Mouse (Mus musculus) liver, embryonic 12.5 days (tissue): Measurements from ENCODE around the gene Hnrnpab. TPM values are rescaled to one million over a fixed set of nuclear protein-coding genes. Genes with fewer than 3 reads are reported as not detected.
A peak's percentile ranks its signal among the peaks of the same experiment; 100 is the strongest.

Experiments used
- ATAC-seq: fragments of 200-750 bp; cut with Nextera tagmentation; 2 replicates; pipeline ENCODE4 v1.8.0; 2017; ENCODE audit warnings: moderate number of reproducible peaks, mild to moderate bottlenecking, moderate library complexity
- H3K27ac ChIP-seq: fragments of 300-500 bp; sonication (generic); 2 replicates; pipeline ENCODE4 v1.5.1; 2016; ENCODE audit warnings: mild to moderate bottlenecking
- H3K27me3 ChIP-seq: fragments of 300-500 bp; sonication (generic); replicated peaks from 2 replicates; pipeline ENCODE4 v1.6.1; 2016; ENCODE audit warnings: mild to moderate bottlenecking, moderate library complexity
- H3K36me3 ChIP-seq: fragments of 300-500 bp; sonication (generic); 2 replicates; pipeline ENCODE4 v1.6.1; 2016; ENCODE audit warnings: mild to moderate bottlenecking, moderate library complexity
- H3K4me1 ChIP-seq: fragments of 300-500 bp; sonication (generic); 2 replicates; pipeline ENCODE4 v1.6.1; 2016
- H3K4me2 ChIP-seq: fragments of 300-500 bp; sonication (generic); 2 replicates; pipeline ENCODE4 v1.6.1; 2016; ENCODE audit warnings: mild to moderate bottlenecking, moderate library complexity
- H3K4me3 ChIP-seq: fragments of 300-500 bp; sonication (generic); 2 replicates; pipeline ENCODE4 v1.5.1; 2016; ENCODE audit warnings: mild to moderate bottlenecking, moderate library complexity
- H3K9ac ChIP-seq: fragments of 300-500 bp; sonication (generic); 2 replicates; pipeline ENCODE4 v1.6.1; 2016; ENCODE audit warnings: mild to moderate bottlenecking, moderate library complexity
- H3K9me3 ChIP-seq: fragments of 300-500 bp; sonication (generic); replicated peaks from 2 replicates; pipeline ENCODE4 v1.6.1; 2016; ENCODE audit warnings: mild to moderate bottlenecking, moderate library complexity
- WGBS: fragments of 180-500 bp; shearing (Covaris S2); methylation state at CpG from one replicate; pipeline ENCODE4 v1.1.7; 2016; ENCODE audit not compliant: insufficient replicate concordance; 5-methylcytosine and 5-hydroxymethylcytosine counted together
- polyA plus RNA-seq: library from polyadenylated mRNA; unstranded; fragments of >200 nt; fragmentation: Nextera tagmentation; extraction: Ambion mirVana; gene quantifications from 2 replicates; pipeline ENCODE4 v1.2.1, GENCODE M21; 2016

Gene Hnrnpab
- polyA plus RNA-seq, 1 experiment from 2014 or later: 503 TPM

DNA sequence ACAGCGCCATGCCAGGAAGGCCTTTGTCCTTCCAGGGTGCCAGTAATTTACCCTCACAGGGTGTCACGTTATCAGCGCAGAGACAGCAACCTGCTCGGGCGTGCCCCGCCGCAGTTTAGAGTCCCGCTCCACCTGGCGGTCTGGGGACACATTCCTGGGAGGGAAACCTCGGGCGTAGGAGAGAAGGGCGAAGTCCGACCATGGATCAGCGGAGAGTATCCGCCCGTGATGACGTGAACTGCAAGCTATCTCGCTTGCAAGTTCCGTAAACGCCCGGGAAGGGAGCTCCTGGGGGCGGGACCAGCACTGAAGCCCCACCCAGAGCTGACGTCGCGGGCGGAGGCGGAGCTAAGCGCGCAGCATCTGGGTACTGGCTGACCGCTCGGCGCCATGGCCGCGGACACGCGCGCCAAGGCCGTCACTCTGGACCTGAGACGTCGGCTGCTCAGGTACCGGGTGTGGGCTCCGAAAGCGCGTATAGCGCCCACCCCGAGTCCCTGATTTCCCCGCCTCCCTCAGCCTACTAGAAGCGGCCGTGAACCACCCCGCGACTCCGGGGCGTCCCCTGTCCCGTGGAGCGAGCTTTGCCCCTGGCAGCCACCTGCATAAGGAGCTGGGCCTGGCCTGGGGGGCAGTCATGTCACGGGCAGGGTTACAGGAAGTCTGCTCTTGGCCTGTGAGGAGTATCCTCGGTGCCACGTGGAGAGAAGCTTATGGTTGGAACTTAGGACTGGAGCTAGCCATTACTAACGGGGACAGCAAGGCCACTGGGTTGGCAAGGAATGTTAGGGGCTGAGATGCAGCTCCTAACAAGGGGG, 22.0 kb downstream of the Hnrnpab start, which contains the start of gene Phykpl:
Gene Phykpl (plus strand): TSS at position 327 of the 818 bp plus-strand sequence.
- Histone ChIP-seq H3K36me3 (peaks cover 40% of the 10 kb centered on the region), H3K4me3 (peak within 1 kb of the TSS; percentile 85), H3K9ac (peak within 1 kb of the TSS; percentile 95), H3K4me1 (peaks cover 50% of the 10 kb centered on the region), H3K4me2 (peak within 1 kb of the TSS; percentile 86), H3K27ac (peak within 1 kb of the TSS; percentile 85), H3K27me3 (no peaks in the 10 kb centered on the region), H3K9me3 (no peaks in the 10 kb centered on the region)
- WGBS: 2% methylated on average over 59 of the region's 59 CpGs
- peak; percentile 91 for ATAC-seq

DNA sequence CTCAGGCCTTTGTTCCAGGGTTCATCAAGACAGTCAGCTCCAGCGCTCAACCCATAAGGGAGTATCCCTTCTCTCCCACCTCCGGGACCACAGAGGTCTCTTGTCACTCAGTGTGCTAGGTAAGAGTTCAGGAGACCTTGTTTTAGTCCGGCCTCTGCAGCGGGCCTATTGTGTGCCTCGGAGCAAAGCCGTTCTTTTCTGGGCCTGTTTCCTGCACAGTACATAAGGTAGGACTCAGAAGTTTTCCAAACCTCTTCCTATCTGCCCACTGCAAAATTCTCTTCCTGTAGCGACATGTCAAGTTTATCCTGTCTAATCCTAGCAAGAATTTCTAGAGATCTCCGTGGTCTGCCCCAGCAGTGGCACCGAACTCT, 22.6 kb downstream of the Hnrnpab start:
- Histone ChIP-seq H3K9ac (peak overlapping the region; percentile 95), H3K4me1 (peaks cover 50% of the 10 kb centered on the region), H3K9me3 (no peaks in the 10 kb centered on the region), H3K27me3 (no peaks in the 10 kb centered on the region), H3K36me3 (peaks cover 34% of the 10 kb centered on the region), H3K4me2 (peak overlapping the region; percentile 86), H3K4me3 (peak overlapping the region; percentile 85), H3K27ac (peak overlapping the region; percentile 85)
- WGBS: 24% methylated on average over 9 of the region's 9 CpGs
- ATAC-seq: peak; percentile 29

DNA sequence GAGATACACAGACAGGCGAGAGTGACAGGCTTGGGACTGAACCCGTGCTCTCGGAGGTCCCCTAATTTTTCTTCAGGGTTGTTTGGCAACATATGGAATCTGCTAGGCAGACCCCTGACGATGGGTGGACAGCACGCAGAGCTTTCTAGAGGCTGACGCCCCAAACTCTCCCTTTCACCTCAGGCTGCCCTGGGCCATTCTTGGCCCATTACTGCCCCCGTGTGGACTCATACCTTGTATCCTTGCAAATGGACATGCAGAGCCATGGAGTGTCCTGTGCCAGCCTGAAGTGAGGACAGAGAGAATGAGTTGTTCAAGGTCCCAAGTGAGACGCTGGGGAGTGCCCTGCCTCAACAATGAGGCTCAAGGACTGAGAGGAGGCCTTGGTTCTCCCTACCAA, 23.9 kb downstream of the Hnrnpab start:
- peaks cover 21% of the 10 kb centered on the region for H3K36me3 ChIP-seq
- WGBS: 21% methylated on average over 8 of the region's 8 CpGs
- H3K27ac ChIP-seq: no peak overlapping the region
- ATAC-seq: no peak
- no peak overlapping the region for H3K9ac ChIP-seq
- H3K9me3 ChIP-seq: no peaks in the 10 kb centered on the region
- H3K27me3 ChIP-seq: no peaks in the 10 kb centered on the region
- no peak overlapping the region for H3K4me2 ChIP-seq
- H3K4me1 ChIP-seq: peaks cover 50% of the 10 kb centered on the region
- H3K4me3 ChIP-seq: no peak overlapping the region

DNA sequence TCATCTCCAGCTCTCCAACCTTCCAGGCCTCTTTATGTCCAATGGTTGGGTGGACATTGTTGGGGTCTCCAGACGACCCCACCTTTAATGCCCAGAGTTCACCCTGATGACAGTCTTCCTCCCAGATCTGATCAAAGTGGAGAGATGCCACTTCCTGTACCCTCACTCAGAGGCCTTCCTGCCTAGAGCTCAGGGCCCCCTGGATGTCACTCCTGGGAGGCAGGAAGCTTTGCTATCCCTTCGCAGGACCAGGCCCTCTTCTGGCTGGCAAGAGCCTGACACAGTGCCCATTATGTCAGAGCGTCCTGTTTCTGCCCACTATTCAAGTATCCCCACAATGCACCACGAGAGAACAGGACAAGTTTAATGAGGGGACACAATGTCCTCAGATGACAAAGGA, 27.6 kb downstream of the Hnrnpab start:
- no peak overlapping the region for H3K4me2 ChIP-seq
- ATAC-seq: no peak
- no peaks in the 10 kb centered on the region for H3K9me3 ChIP-seq
- 41% methylated on average over 4 of the region's 4 CpGs for WGBS
- no peak overlapping the region for H3K27ac ChIP-seq
- no peak overlapping the region for H3K4me3 ChIP-seq
- H3K36me3 ChIP-seq: no peaks in the 10 kb centered on the region
- peaks cover 18% of the 10 kb centered on the region for H3K4me1 ChIP-seq
- H3K27me3 ChIP-seq: no peaks in the 10 kb centered on the region
- no peak overlapping the region for H3K9ac ChIP-seq

DNA sequence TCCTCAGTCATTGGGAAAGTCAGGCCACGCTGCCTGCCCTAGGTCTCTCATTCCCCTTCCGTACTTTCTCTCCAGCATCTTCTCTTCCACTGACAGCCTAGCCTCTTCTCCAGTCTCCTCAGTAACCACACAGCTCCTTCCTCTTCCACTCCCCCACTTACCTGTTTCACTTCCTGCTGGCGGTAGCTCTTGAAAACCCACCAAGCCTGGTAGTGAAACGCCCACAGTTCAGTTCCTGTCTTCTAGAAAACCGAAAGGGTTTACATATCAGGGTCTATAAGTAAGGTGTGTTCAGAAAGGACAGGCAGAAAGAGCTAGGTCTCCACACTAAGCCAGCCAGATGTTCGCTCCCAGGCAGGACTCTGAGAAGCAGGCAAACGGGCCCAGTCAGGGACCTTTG, 29.1 kb downstream of the Hnrnpab start:
- Histone ChIP-seq H3K4me3 (no peak overlapping the region), H3K4me1 (peaks cover 4% of the 10 kb centered on the region; the same call in 1 of the 2 replicates), H3K27me3 (no peaks in the 10 kb centered on the region), H3K9ac (no peak overlapping the region), H3K36me3 (no peaks in the 10 kb centered on the region), H3K9me3 (no peaks in the 10 kb centered on the region), H3K4me2 (no peak overlapping the region), H3K27ac (no peak overlapping the region)
- ATAC-seq: no peak
- WGBS: 46% methylated on average over 7 of the region's 7 CpGs

DNA sequence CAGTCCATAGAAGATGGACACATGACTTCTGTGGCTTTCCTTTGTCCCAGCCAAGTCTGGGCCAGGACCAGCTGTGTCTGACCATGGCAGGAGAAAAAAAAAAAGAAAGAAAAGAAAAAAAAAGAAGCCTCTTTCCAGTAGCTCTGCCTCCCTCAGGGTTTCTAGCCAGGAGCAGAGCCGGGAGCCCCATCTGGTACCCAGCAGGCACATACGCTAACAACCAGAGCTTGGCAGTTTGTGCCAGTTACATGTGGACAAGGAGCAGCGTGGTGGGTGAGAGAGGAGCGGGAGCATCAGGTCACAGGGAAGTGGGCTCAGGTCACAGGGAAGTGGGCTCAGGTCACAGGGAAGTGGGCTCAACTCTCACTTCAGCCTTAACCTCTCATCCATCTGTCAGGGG, 30.2 kb downstream of the Hnrnpab start:
- Histone ChIP-seq H3K4me3 (no peak overlapping the region), H3K27me3 (no peaks in the 10 kb centered on the region), H3K36me3 (no peaks in the 10 kb centered on the region), H3K9ac (no peak overlapping the region), H3K4me2 (no peak overlapping the region), H3K4me1 (no peaks in the 10 kb centered on the region), H3K9me3 (no peaks in the 10 kb centered on the region), H3K27ac (no peak overlapping the region)
- WGBS: 70% methylated on average over 4 of the region's 4 CpGs
- ATAC-seq: no peak

DNA sequence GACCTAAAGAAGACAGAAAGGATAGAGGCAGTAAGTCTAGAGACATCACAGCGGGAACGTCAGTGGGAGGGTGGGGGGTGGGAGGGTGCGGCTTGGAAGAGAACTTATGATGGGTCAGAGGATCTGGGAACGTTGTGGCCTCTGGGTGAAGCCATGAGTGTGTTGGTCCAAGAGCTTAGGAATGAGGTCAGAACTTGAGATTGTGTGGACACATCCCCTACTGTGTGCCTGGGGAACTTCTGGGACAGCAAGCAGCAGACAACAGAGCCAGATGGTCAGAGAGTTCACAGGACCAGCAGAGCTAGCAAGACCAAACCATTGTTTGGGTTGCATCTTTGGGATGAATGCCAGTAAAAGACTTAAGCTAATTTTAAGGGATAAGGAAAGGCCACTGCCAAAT, 37.8 kb downstream of the Hnrnpab start:
- H3K9me3 ChIP-seq: 0 out of 2 replicates have a peak, but pooled peaks cover 4% of the 10 kb centered on the region
- ATAC-seq: no peak
- WGBS: 67% methylated on average over 4 of the region's 4 CpGs

DNA sequence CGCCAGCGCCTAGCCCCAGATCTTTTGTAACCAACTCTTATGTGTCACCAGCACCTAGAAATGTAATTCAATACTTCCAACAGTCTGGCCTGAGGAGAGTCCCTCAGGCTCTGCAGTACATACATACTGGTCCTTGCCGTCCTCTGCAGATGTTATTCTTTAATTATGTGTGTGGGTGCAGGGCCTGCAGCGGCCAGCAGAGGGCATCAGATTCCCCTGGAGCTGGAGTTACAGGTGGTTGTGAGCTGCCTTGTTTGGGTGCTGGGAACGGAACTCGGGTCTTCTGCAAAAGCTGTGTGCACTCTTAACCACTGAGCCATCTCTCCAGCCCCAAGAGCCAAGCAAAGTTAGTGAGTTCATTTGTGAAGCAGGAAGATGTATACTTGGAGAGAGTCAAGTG, 40.7 kb downstream of the Hnrnpab start:
- no peak for ATAC-seq
- 77% methylated on average over 6 of the region's 6 CpGs for WGBS
- H3K4me3 ChIP-seq: no peak overlapping the region
- no peak overlapping the region for H3K27ac ChIP-seq
- no peak overlapping the region for H3K4me2 ChIP-seq
- 0 out of 2 replicates have a peak, but pooled peaks cover 4% of the 10 kb centered on the region for H3K9me3 ChIP-seq
- H3K4me1 ChIP-seq: no peaks in the 10 kb centered on the region
- no peak overlapping the region for H3K9ac ChIP-seq
- no peaks in the 10 kb centered on the region for H3K27me3 ChIP-seq
- H3K36me3 ChIP-seq: no peaks in the 10 kb centered on the region

More for the DNA sequence above, 37.8 kb downstream of the Hnrnpab start:
- H3K4me1 ChIP-seq: no peaks in the 10 kb centered on the region
- H3K4me2 ChIP-seq: no peak overlapping the region
- H3K4me3 ChIP-seq: no peak overlapping the region
- H3K36me3 ChIP-seq: no peaks in the 10 kb centered on the region
- H3K27me3 ChIP-seq: no peaks in the 10 kb centered on the region
- no peak overlapping the region for H3K9ac ChIP-seq
- H3K27ac ChIP-seq: no peak overlapping the region

DNA sequence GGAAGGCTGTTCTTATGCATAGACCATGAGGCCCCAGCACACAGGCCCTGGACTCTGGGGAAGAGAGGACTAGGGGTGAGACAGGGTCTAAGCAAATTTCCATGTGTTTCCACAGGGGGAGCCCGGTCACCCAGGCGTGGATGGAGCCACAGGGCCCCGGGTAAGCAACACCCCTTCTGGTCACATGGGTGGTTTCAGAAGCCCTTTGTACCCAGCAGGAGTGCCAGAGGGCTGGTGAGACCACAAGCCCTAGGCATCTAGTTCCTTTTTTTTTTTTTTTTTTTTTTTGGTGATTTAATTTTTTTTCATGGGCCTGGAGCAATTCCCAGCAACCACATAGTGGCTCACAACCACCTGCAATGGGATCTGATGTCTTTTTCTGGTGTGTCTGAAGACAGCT, 41.6 kb downstream of the Hnrnpab start:
- Histone ChIP-seq H3K4me1 (no peaks in the 10 kb centered on the region), H3K36me3 (no peaks in the 10 kb centered on the region), H3K27ac (no peak overlapping the region), H3K4me2 (no peak overlapping the region), H3K9me3 (0 out of 2 replicates have a peak, but pooled peaks cover 4% of the 10 kb centered on the region), H3K4me3 (no peak overlapping the region), H3K27me3 (no peaks in the 10 kb centered on the region), H3K9ac (no peak overlapping the region)
- no peak for ATAC-seq
- 33% methylated on average over 3 of the region's 3 CpGs for WGBS

DNA sequence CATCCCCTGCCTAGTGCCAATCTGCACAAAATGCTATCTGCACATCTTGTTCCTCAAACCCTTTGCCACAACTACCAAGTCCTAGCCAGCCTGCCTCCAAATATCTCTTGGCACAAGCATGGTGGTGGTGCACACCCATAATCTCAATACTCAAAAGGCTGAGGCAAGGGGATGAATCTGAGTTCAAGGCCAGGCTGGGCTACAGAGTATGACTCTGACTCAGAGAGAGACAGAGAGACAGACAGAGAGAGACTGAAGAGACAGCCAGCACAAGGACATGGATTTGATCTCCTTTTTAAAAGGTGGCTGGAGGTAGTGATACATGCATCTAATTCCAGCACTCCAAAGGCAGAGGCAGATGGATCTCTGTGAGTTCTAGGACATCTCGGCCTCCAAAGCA, 43.4 kb downstream of the Hnrnpab start:
- 62% methylated on average over 1 of the region's 1 CpGs for WGBS
- H3K27ac ChIP-seq: no peak overlapping the region
- ATAC-seq: no peak
- no peak overlapping the region for H3K4me3 ChIP-seq
- no peak overlapping the region for H3K4me2 ChIP-seq
- H3K9me3 ChIP-seq: 0 out of 2 replicates have a peak, but pooled peaks cover 4% of the 10 kb centered on the region
- H3K36me3 ChIP-seq: no peaks in the 10 kb centered on the region
- no peaks in the 10 kb centered on the region for H3K4me1 ChIP-seq
- H3K27me3 ChIP-seq: no peaks in the 10 kb centered on the region
- H3K9ac ChIP-seq: no peak overlapping the region

DNA sequence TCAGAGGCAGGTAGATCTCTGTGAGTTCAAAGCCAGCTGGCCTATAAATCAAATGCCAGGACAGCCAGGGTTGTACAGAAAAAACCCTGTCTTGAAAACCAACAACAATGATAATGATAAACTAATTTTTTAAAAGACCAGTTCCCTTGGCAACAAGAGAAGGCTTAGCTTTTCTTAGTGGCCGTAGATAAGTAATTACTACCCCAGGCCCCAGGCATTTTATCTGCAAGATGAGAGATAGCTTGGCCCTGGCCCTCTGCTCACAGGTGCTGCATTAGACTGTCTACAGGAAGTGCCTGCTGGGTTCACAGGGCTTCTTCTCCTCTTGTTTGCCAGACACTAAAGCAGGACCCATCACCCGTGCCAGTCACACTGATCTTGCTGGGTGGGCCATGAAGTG, 51.6 kb downstream of the Hnrnpab start:
- no peaks in the 10 kb centered on the region for H3K36me3 ChIP-seq
- 0 out of 2 replicates have a peak, but pooled peaks have one; percentile 15 for ATAC-seq
- 36% methylated on average over 2 of the region's 2 CpGs for WGBS
- H3K27me3 ChIP-seq: no peaks in the 10 kb centered on the region
- no peak overlapping the region for H3K4me2 ChIP-seq
- no peak overlapping the region for H3K4me3 ChIP-seq
- H3K4me1 ChIP-seq: peaks cover 9% of the 10 kb centered on the region; the same call in 1 of the 2 replicates
- H3K9ac ChIP-seq: no peak overlapping the region
- no peak overlapping the region for H3K27ac ChIP-seq
- H3K9me3 ChIP-seq: no peaks in the 10 kb centered on the region

DNA sequence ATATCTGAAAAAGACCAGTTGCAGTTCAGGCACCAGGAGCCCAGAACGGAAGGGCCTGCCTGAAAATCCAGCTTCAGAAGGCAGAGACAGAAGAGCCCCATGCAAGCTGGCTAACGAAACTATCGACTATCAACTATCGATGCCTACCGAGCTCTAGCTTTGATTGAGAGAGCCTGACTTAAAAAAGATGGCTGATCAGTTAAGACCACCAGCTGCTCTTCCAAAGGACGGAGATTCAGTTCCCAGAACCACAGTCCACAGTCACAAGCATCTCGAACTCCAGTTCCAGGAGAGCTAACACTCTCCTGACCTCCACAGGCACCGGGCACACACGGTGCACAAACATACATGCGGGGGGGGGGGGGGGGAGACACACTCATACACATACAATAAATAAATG, 52.1 kb downstream of the Hnrnpab start:
- no peaks in the 10 kb centered on the region for H3K27me3 ChIP-seq
- H3K36me3 ChIP-seq: no peaks in the 10 kb centered on the region
- no peak overlapping the region for H3K4me2 ChIP-seq
- no peak overlapping the region for H3K4me3 ChIP-seq
- no peak overlapping the region for H3K9ac ChIP-seq
- no peak for ATAC-seq
- no peaks in the 10 kb centered on the region for H3K9me3 ChIP-seq
- H3K27ac ChIP-seq: no peak overlapping the region
- peaks cover 9% of the 10 kb centered on the region; the same call in 1 of the 2 replicates for H3K4me1 ChIP-seq
- WGBS: 63% methylated on average over 10 of the region's 10 CpGs
